Comparison of ENCODE assay signal across 8 mouse cellular contexts in the genomic region with DNA sequence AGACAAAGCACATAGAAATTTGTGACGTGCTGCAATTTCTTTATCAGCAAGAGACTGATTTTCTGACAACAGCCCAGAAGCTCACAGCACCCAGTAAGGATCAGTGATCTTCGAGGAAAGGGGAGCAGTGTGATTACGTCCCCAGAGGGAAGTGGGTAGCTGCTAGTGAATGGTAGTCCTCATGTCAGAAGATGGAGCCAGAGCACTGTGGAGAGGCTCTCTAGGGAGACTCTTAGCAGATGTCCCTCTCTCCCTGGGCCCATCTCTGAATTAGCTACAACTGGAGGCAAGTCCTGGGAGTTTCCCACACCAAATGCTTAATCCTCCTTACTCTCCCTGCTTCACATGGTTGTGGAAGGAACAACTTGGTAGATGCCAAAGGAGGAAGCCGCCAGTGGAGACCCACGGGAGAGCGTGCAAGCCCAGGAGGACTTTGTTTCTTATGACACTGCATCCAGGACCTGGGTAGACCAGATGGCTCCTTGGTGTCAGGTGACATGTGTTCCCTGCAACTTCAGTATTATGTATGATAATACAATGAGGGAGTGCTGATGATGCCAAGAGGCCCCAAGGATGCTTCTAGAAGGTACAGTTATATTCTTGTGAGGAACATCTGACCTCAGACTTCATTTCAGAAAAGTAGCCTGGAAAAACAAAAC. TPM values are rescaled to one million over a fixed set of nuclear protein-coding genes. Genes with fewer than 3 reads are reported as not detected.
DNase-seq lines count a peak whose midpoint lies in the region; ATAC-seq and TF ChIP-seq lines count a peak whose summit lies in the region.
"Had no signal": no experiment of that assay in that cellular context is flagged by ENCODE, and none has a peak within 500 bp of the region (broad histone marks: within the 10 kb centered on the region; RNA-seq: fewer than 3 reads in every experiment).

No protein-coding gene starts in this region.

- no peak overlapping the region for H3K4me2 ChIP-seq in lung, embryonic 14.5 days
- no peak overlapping the region for H3K4me2 ChIP-seq in intestine, embryonic 16.5 days (ENCODE audit: low read depth, low read length)
- H3K4me2 ChIP-seq: limb, embryonic 15.5 days had no signal

- TF ChIP-seq POLR2A in brain, embryonic 14.5 days (IDR thresholded peaks at IDR 0.05; ENCODE audit: borderline replicate concordance, extremely low read depth, insufficient read depth, insufficient read length, poor library complexity, severe bottlenecking), result no peak

- no peaks in the 10 kb centered on the region for H3K4me1 ChIP-seq in lung, embryonic 14.5 days (ENCODE audit: insufficient read depth)
- no peaks in the 10 kb centered on the region for H3K4me1 ChIP-seq in intestine, embryonic 16.5 days (ENCODE audit: control insufficient read depth, insufficient read depth, low read length)
- H3K4me1 ChIP-seq: limb, embryonic 15.5 days had no signal

- no peaks in the 10 kb centered on the region for H3K9me3 ChIP-seq in lung, embryonic 14.5 days (ENCODE audit: low read depth, low read length)
- H3K9me3 ChIP-seq in intestine, embryonic 16.5 days (ENCODE audit: control insufficient read depth, low read length), result no peaks in the 10 kb centered on the region
- H3K9me3 ChIP-seq: limb, embryonic 15.5 days had no signal

- peak; percentile 32 for DNase-seq in lung, embryonic 14.5 days
- DNase-seq in lung, postnatal 25 days (ENCODE audit: low spot score), result no peak
- peak; percentile 34 for DNase-seq in brain, embryonic 14.5 days (ENCODE audit: low read depth)
- DNase-seq in retina, embryonic 14.5 days (ENCODE audit: low spot score), result peak; percentile 56
- DNase-seq in left cerebral cortex, adult 11 months (ENCODE audit: low spot score), result no peak
- no peak for DNase-seq in ovary, postnatal 10 days (ENCODE audit: low spot score)

- TF ChIP-seq CTCF in lung, embryonic 14.5 days (IDR thresholded peaks at IDR 0.05; ENCODE audit: low read depth), result no peak
- no peak for TF ChIP-seq CTCF in brain, embryonic 14.5 days (IDR thresholded peaks at IDR 0.05; ENCODE audit: borderline replicate concordance, extremely low read depth, insufficient read depth, insufficient read length)

- no peak overlapping the region for H3K4me3 ChIP-seq in lung, embryonic 14.5 days (ENCODE audit: low read depth, low read length)
- H3K4me3 ChIP-seq in intestine, embryonic 16.5 days (ENCODE audit: low read length), result no peak overlapping the region
- H3K4me3 ChIP-seq: limb, embryonic 15.5 days had no signal

- H3K27ac ChIP-seq in lung, embryonic 14.5 days (ENCODE audit: low read depth), result no peak overlapping the region
- no peak overlapping the region for H3K27ac ChIP-seq in intestine, embryonic 16.5 days (ENCODE audit: low read length)
- H3K27ac ChIP-seq: limb, embryonic 15.5 days had no signal

- 71% methylated on average over 6 of the region's 6 CpGs for WGBS in lung, embryonic 14.5 days
- 74% methylated on average over 6 of the region's 6 CpGs for WGBS in intestine, embryonic 16.5 days

- no peaks in the 10 kb centered on the region for H3K27me3 ChIP-seq in lung, embryonic 14.5 days (ENCODE audit: insufficient read depth, low read length)
- no peaks in the 10 kb centered on the region for H3K27me3 ChIP-seq in intestine, embryonic 16.5 days (replicated peaks; ENCODE audit: control insufficient read depth, insufficient read depth, low read length)
- H3K27me3 ChIP-seq: limb, embryonic 15.5 days had no signal

- no peaks in the 10 kb centered on the region for H3K36me3 ChIP-seq in lung, embryonic 14.5 days (ENCODE audit: insufficient read depth)
- no peaks in the 10 kb centered on the region for H3K36me3 ChIP-seq in intestine, embryonic 16.5 days (ENCODE audit: control insufficient read depth, insufficient read depth, low read length)
- H3K36me3 ChIP-seq: limb, embryonic 15.5 days had no signal

- no peak overlapping the region for H3K9ac ChIP-seq in lung, embryonic 14.5 days
- no peak overlapping the region for H3K9ac ChIP-seq in intestine, embryonic 16.5 days (ENCODE audit: low read depth, low read length)
- H3K9ac ChIP-seq: limb, embryonic 15.5 days had no signal

- ATAC-seq in lung, embryonic 14.5 days (ENCODE audit: insufficient read depth), result 0 out of 2 replicates have a peak, but pooled peaks have one; percentile 19
- ATAC-seq in intestine, embryonic 16.5 days, result peak; percentile 50

RNA-seq across cellular contexts. Expression of gene Ston2, which starts 10.7 kb away (rescaled TPM):
- 8.7 and 10.6 TPM in 2 replicates for polyA plus RNA-seq in lung, embryonic 14.5 days (2014; fragmentation: Nextera tagmentation; extraction: Ambion mirVana)
- polyA plus RNA-seq in brain, embryonic 14.5 days (2012; rRNA removed), result 7.8 and 9.0 TPM in 2 replicates
- 4.9 and 5.2 TPM in 2 replicates for polyA plus RNA-seq in intestine, embryonic 16.5 days (2015; fragmentation: Nextera tagmentation; extraction: Ambion mirVana)

RNA-seq across cellular contexts. Expression of gene Sel1l, which starts 50.1 kb away (rescaled TPM):
- 104 TPM in 2 replicates for polyA plus RNA-seq in lung, embryonic 14.5 days (2014; fragmentation: Nextera tagmentation; extraction: Ambion mirVana)
- 57.5 and 67.8 TPM in 2 replicates for polyA plus RNA-seq in brain, embryonic 14.5 days (2012; rRNA removed)
- 85.4 and 99.2 TPM in 2 replicates for polyA plus RNA-seq in intestine, embryonic 16.5 days (2015; fragmentation: Nextera tagmentation; extraction: Ambion mirVana)

Comparison
In these comparisons a context has a peak if more than half of its experiments do, and no peak if none do; other contexts are left out.
1. DNase-seq: peak in lung, embryonic 14.5 days (single experiment), brain, embryonic 14.5 days (single experiment) and retina, embryonic 14.5 days (single experiment); none in lung, postnatal 25 days (single experiment), left cerebral cortex, adult 11 months (single experiment) and ovary, postnatal 10 days (single experiment).